Mouse (Mus musculus): ENCODE data around the gene Tmem47. TPM values are rescaled to one million over a fixed set of nuclear protein-coding genes. Genes with fewer than 3 reads are reported as not detected.
A peak's percentile ranks its signal among the peaks of the same experiment; 100 is the strongest.

Gene Tmem47
- 18.4 TPM for polyA plus RNA-seq (2012; fragmentation: generic; extraction: Trizol)

- peak within 1 kb of the TSS; percentile 79 for H3K4me3 ChIP-seq
- peaks cover 44% of the 10 kb centered on the region for H3K79me2 ChIP-seq (ENCODE audit: control insufficient read depth, insufficient read depth)
- H3ac ChIP-seq (ENCODE audit: control insufficient read depth, insufficient read length) = peak within 1 kb of the TSS; percentile 32
- peak within 1 kb of the TSS; percentile 68 for H3K4me2 ChIP-seq (ENCODE audit: low read depth)
- no peaks in the 10 kb centered on the region for H3K27me3 ChIP-seq (ENCODE audit: control insufficient read depth, insufficient read depth, insufficient read length)
- H3K36me3 ChIP-seq (ENCODE audit: control insufficient read depth, insufficient read depth) = no peaks in the 10 kb centered on the region
- TF ChIP-seq REST (IDR thresholded peaks at IDR 0.05; ENCODE audit: insufficient read depth, insufficient read length) = no peak
- peak; percentile 78 for TF ChIP-seq USF1 (IDR thresholded peaks at IDR 0.05; ENCODE audit: low read depth)
- no peak for TF ChIP-seq MAX (IDR thresholded peaks at IDR 0.05; ENCODE audit: low read depth)
- TF ChIP-seq SRF (IDR thresholded peaks at IDR 0.05; ENCODE audit: control insufficient read depth, insufficient read length, low read depth) = no peak
- TF ChIP-seq POLR2A (IDR thresholded peaks at IDR 0.05; ENCODE audit: insufficient read length, low read depth) = peak; percentile 88
- TF ChIP-seq TCF3 (IDR thresholded peaks at IDR 0.05; ENCODE audit: insufficient read length, low read depth) = no peak
- peak; percentile 77 for TF ChIP-seq POLR2AphosphoS2 (IDR thresholded peaks at IDR 0.05; ENCODE audit: insufficient read length, low read depth)
Measured at GRCm38 (mm10) chrX:81070210-81070803, at the start of gene Tmem47. Tmem47 (plus strand) TSS chrX:81070698.

- TF ChIP-seq USF1 (IDR thresholded peaks at IDR 0.05; ENCODE audit: low read depth) (no peak), POLR2AphosphoS2 (IDR thresholded peaks at IDR 0.05; ENCODE audit: insufficient read length, low read depth) (no peak), MAX (IDR thresholded peaks at IDR 0.05; ENCODE audit: low read depth) (no peak), MYOG (IDR thresholded peaks at IDR 0.05; ENCODE audit: control insufficient read depth in 1 of 3, insufficient read depth in 1 of 3, insufficient read length in 2 of 3, low read depth in 2 of 3) (no peak), REST (IDR thresholded peaks at IDR 0.05; ENCODE audit: insufficient read depth, insufficient read length) (no peak), E2F4 (IDR thresholded peaks at IDR 0.05; ENCODE audit: insufficient read depth) (no peak), SRF (IDR thresholded peaks at IDR 0.05; ENCODE audit: control insufficient read depth, insufficient read length, low read depth) (no peak), TCF12 (IDR thresholded peaks at IDR 0.05; ENCODE audit: insufficient read depth, poor library complexity, severe bottlenecking) (no peak)
- no peaks in the 10 kb centered on the region for H3K27me3 ChIP-seq (ENCODE audit: control insufficient read depth, insufficient read depth, insufficient read length)
Measured at GRCm38 (mm10) chrX:81070804-81071461, 435 bp downstream of the Tmem47 start.

GRCm38 (mm10) chrX:81071746-81072640 is 1.5 kb downstream of the Tmem47 start:
- no peak for TF ChIP-seq MAX (IDR thresholded peaks at IDR 0.05; ENCODE audit: low read depth)
- no peak for TF ChIP-seq TCF12 (IDR thresholded peaks at IDR 0.05; ENCODE audit: insufficient read depth, poor library complexity, severe bottlenecking)
- TF ChIP-seq MYOD1 (IDR thresholded peaks at IDR 0.05; ENCODE audit: control insufficient read depth in 1 of 3, insufficient read length in 2 of 3, low read depth in 2 of 3) = no peak
- no peak for TF ChIP-seq TCF3 (IDR thresholded peaks at IDR 0.05; ENCODE audit: insufficient read length, low read depth)
- no peak for TF ChIP-seq POLR2AphosphoS2 (IDR thresholded peaks at IDR 0.05; ENCODE audit: insufficient read length, low read depth)
- no peak for TF ChIP-seq E2F4 (IDR thresholded peaks at IDR 0.05; ENCODE audit: insufficient read depth)
- TF ChIP-seq CEBPB (IDR thresholded peaks at IDR 0.05; ENCODE audit: insufficient read depth, poor library complexity, severe bottlenecking) = no peak
- TF ChIP-seq SRF (IDR thresholded peaks at IDR 0.05; ENCODE audit: control insufficient read depth, insufficient read length, low read depth) = no peak
- peak overlapping the region; percentile 65 for H3K4me2 ChIP-seq (ENCODE audit: low read depth)
- H3K4me3 ChIP-seq = peak overlapping the region; percentile 79
- H3ac ChIP-seq (ENCODE audit: control insufficient read depth, insufficient read length) = peak overlapping the region; percentile 32
- no peaks in the 10 kb centered on the region for H3K27me3 ChIP-seq (ENCODE audit: control insufficient read depth, insufficient read depth, insufficient read length)
- H3K79me2 ChIP-seq (ENCODE audit: control insufficient read depth, insufficient read depth) = peaks cover 61% of the 10 kb centered on the region
- no peaks in the 10 kb centered on the region for H3K36me3 ChIP-seq (ENCODE audit: control insufficient read depth, insufficient read depth)

More at GRCm38 (mm10) chrX:81070804-81071461, 435 bp downstream of the Tmem47 start:
- peak overlapping the region; percentile 32 for H3K4me2 ChIP-seq (ENCODE audit: low read depth)
- H3K79me2 ChIP-seq (ENCODE audit: control insufficient read depth, insufficient read depth) = peaks cover 50% of the 10 kb centered on the region
- H3ac ChIP-seq (ENCODE audit: control insufficient read depth, insufficient read length) = peak overlapping the region; percentile 32
- peak overlapping the region; percentile 79 for H3K4me3 ChIP-seq
- no peaks in the 10 kb centered on the region for H3K36me3 ChIP-seq (ENCODE audit: control insufficient read depth, insufficient read depth)

- no peak overlapping the region for H3ac ChIP-seq (ENCODE audit: control insufficient read depth, insufficient read length)
- peak overlapping the region; percentile 79 for H3K4me3 ChIP-seq
- TF ChIP-seq MYOG (IDR thresholded peaks at IDR 0.05; ENCODE audit: control insufficient read depth in 1 of 3, insufficient read depth in 1 of 3, insufficient read length in 2 of 3, low read depth in 2 of 3) (no peak), POLR2A (IDR thresholded peaks at IDR 0.05; ENCODE audit: insufficient read length, low read depth) (no peak), USF1 (IDR thresholded peaks at IDR 0.05; ENCODE audit: low read depth) (no peak), CEBPB (IDR thresholded peaks at IDR 0.05; ENCODE audit: insufficient read depth, poor library complexity, severe bottlenecking) (no peak), SRF (IDR thresholded peaks at IDR 0.05; ENCODE audit: control insufficient read depth, insufficient read length, low read depth) (no peak), TCF12 (IDR thresholded peaks at IDR 0.05; ENCODE audit: insufficient read depth, poor library complexity, severe bottlenecking) (no peak), E2F4 (IDR thresholded peaks at IDR 0.05; ENCODE audit: insufficient read depth) (no peak), MYOD1 (IDR thresholded peaks at IDR 0.05; ENCODE audit: control insufficient read depth in 1 of 3, insufficient read length in 2 of 3, low read depth in 2 of 3) (no peak)
- H3K79me2 ChIP-seq (ENCODE audit: control insufficient read depth, insufficient read depth) = peaks cover 67% of the 10 kb centered on the region
- H3K36me3 ChIP-seq (ENCODE audit: control insufficient read depth, insufficient read depth) = no peaks in the 10 kb centered on the region
- no peaks in the 10 kb centered on the region for H3K27me3 ChIP-seq (ENCODE audit: control insufficient read depth, insufficient read depth, insufficient read length)
- peak overlapping the region; percentile 65 for H3K4me2 ChIP-seq (ENCODE audit: low read depth)
Measured at GRCm38 (mm10) chrX:81072651-81073050, 2.2 kb downstream of the Tmem47 start.

Data from myocyte (in vitro differentiated cells).